Mouse (Mus musculus): ENCODE measurements at regions not wholly inside any gene's neighbourhood (a gene's known extent, or its start where the extent isn't known, plus 50 kb on each side); places are given as distances from the start of the nearest gene placed in this dataset.

- TF ChIP-seq POLR2A (IDR thresholded peaks at IDR 0.05; ENCODE audit: borderline replicate concordance, extremely low read depth, low read depth, low read length) (no peak), CTCF (IDR thresholded peaks at IDR 0.05; ENCODE audit: insufficient read depth, low read length) (no peak)
These were observed 460.9 kb downstream of the Nsun3 start for GRCm38 (mm10) chr16:62325534-62326244.
